Comparison of ENCODE assay signal across 9 mouse cellular contexts in the genomic region with DNA sequence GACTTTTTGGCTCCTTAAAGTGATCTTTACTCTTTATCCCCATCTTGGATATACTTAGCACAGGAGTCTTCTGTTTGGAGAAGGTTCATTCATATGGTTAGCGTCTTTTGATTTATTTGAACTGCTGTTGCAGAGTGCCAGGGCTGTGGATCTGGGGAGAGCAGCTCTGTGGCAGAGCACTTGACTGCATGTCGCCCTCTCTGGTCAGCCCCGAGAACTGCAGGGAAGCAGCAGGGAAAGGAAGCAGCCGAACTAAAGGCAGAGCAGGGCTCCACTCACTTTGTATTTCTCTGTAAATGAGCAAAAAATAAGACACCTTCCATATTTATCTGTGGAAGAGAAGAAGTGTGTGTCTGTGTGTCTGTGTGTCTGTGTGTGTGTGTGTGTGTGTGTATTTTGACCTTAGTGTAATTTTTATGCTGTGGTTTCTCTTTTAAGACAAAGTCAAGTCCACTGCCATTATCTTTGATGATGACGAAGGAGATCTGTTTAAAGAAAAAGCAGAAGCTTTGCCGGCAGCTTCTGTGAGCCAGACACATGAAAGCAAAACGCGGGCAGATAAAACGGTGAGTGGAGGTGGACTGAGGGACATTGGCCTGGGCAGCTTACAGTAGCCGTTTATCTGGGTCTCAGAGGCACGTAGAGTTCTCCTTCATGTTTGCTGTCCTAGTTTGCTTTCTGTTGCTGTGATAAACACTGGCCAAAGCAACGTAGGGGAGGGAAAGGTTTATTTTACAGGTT. TPM values are rescaled to one million over a fixed set of nuclear protein-coding genes. Genes with fewer than 3 reads are reported as not detected.
DNase-seq lines count a peak whose midpoint lies in the region; ATAC-seq and TF ChIP-seq lines count a peak whose summit lies in the region.
"Had no signal": no experiment of that assay in that cellular context is flagged by ENCODE, and none has a peak within 500 bp of the region (broad histone marks: within the 10 kb centered on the region; RNA-seq: fewer than 3 reads in every experiment).

No protein-coding gene starts in this region.

- H3K36me3 ChIP-seq in liver, postnatal 0 days (replicated peaks; ENCODE audit: insufficient read depth, low read length), result peaks cover 48% of the 10 kb centered on the region

- no peak overlapping the region for H3K27ac ChIP-seq in gastrocnemius, adult 2 months
- peak overlapping the region; percentile 55; the same call in 1 of the 2 replicates for H3K27ac ChIP-seq in liver, postnatal 0 days (ENCODE audit: low read depth)
- H3K27ac ChIP-seq: limb, embryonic 12.5 days had no signal

- peak; percentile 71 for DNase-seq in B cell, adult 2 months
- peak; percentile 86 for DNase-seq in NIH3T3 (ENCODE audit: low read depth)
- peak; percentile 55 for DNase-seq in cerebellum, adult 9-11 months
- DNase-seq in gastrocnemius, adult 2 months, result peak; percentile 71
- peak; percentile 79 to 80 for DNase-seq in kidney, postnatal 4 days
- DNase-seq in liver, postnatal 0 days, result peak; percentile 79
- DNase-seq in retina, embryonic 14.5 days (ENCODE audit: low spot score), result peak; percentile 82
- DNase-seq in thymus, postnatal 4 days, result peak; percentile 81

- peak; percentile 95 for TF ChIP-seq CTCF in gastrocnemius, adult 2 months (IDR thresholded peaks at IDR 0.05)
- TF ChIP-seq CTCF in liver, postnatal 0 days (IDR thresholded peaks at IDR 0.05; ENCODE audit: low read depth), result peak; percentile 94

- TF ChIP-seq EP300 in liver, postnatal 0 days (IDR thresholded peaks at IDR 0.05; ENCODE audit: low read depth), result no peak

- H3K4me2 ChIP-seq in liver, postnatal 0 days (ENCODE audit: low read depth, low read length), result peak overlapping the region; percentile 36
- H3K4me2 ChIP-seq: limb, embryonic 12.5 days had no signal

- peak; percentile 64; the same call in 1 of the 2 replicates for ATAC-seq in liver, postnatal 0 days

- H3K4me1 ChIP-seq in liver, postnatal 0 days (ENCODE audit: insufficient read depth), result no peaks in the 10 kb centered on the region
- H3K4me1 ChIP-seq: limb, embryonic 12.5 days had no signal

- WGBS in liver, postnatal 0 days (ENCODE audit: insufficient replicate concordance), result 49% methylated on average over 12 of the region's 12 CpGs

- intact Hi-C loops in gastrocnemius, adult 2 months (cut with DNase I), result no loop called here

- no peaks in the 10 kb centered on the region for H3K27me3 ChIP-seq in liver, postnatal 0 days (ENCODE audit: insufficient read depth, low read length)
- H3K27me3 ChIP-seq: limb, embryonic 12.5 days had no signal

- H3K9me3 ChIP-seq in liver, postnatal 0 days (ENCODE audit: low read length), result no peaks in the 10 kb centered on the region
- H3K9me3 ChIP-seq: limb, embryonic 12.5 days had no signal

- no peak overlapping the region for H3K4me3 ChIP-seq in gastrocnemius, adult 2 months
- H3K4me3 ChIP-seq in liver, postnatal 0 days (ENCODE audit: low read depth, low read length), result no peak overlapping the region
- H3K4me3 ChIP-seq: limb, embryonic 12.5 days had no signal

- 0 out of 2 replicates have a peak overlapping the region, but pooled peaks have one; percentile 4 for H3K9ac ChIP-seq in liver, postnatal 0 days (replicated peaks)
- H3K9ac ChIP-seq: limb, embryonic 12.5 days had no signal

RNA-seq across cellular contexts. Expression of gene Washc2, which starts 21.1 kb away (rescaled TPM):
- total RNA-seq in gastrocnemius, adult 2 months (2021), result 10 to 100 TPM; 23.6 to 27.7 TPM
- 11.5 and 12.3 TPM in 2 replicates for polyA plus RNA-seq in liver, postnatal 0 days (2015; fragmentation: Nextera tagmentation; extraction: Ambion mirVana)

RNA-seq across cellular contexts. Expression of gene Zfand4, which starts 35.1 kb away (rescaled TPM):
- under 1 TPM; 0.59 to 0.64 TPM for total RNA-seq in gastrocnemius, adult 2 months (2021)
- 4.9 and 5.7 TPM in 2 replicates for polyA plus RNA-seq in liver, postnatal 0 days (2015; fragmentation: Nextera tagmentation; extraction: Ambion mirVana)

RNA-seq across cellular contexts. Expression of gene Tmcc1, which starts 35.7 kb away (rescaled TPM):
- total RNA-seq in gastrocnemius, adult 2 months (2021), result 10 to 100 TPM; 45.9 to 59.9 TPM
- polyA plus RNA-seq in liver, postnatal 0 days (2015; fragmentation: Nextera tagmentation; extraction: Ambion mirVana), result 3.7 and 4.0 TPM in 2 replicates
